Mouse (Mus musculus) adipocyte (in vitro differentiated cells): ENCODE results near the gene Tdp1.
"Not testable (repeated sequence)": the region's sequence is repeated elsewhere in the genome, so short reads cannot be mapped to it uniquely, and the experiment has no call there.

Experiments
- DNase-seq: peaks from one replicate; pipeline ENCODE4 v3.0.0-alpha.2; 2016; ENCODE audit warnings: low spot score

The Tdp1 gene

DNA sequence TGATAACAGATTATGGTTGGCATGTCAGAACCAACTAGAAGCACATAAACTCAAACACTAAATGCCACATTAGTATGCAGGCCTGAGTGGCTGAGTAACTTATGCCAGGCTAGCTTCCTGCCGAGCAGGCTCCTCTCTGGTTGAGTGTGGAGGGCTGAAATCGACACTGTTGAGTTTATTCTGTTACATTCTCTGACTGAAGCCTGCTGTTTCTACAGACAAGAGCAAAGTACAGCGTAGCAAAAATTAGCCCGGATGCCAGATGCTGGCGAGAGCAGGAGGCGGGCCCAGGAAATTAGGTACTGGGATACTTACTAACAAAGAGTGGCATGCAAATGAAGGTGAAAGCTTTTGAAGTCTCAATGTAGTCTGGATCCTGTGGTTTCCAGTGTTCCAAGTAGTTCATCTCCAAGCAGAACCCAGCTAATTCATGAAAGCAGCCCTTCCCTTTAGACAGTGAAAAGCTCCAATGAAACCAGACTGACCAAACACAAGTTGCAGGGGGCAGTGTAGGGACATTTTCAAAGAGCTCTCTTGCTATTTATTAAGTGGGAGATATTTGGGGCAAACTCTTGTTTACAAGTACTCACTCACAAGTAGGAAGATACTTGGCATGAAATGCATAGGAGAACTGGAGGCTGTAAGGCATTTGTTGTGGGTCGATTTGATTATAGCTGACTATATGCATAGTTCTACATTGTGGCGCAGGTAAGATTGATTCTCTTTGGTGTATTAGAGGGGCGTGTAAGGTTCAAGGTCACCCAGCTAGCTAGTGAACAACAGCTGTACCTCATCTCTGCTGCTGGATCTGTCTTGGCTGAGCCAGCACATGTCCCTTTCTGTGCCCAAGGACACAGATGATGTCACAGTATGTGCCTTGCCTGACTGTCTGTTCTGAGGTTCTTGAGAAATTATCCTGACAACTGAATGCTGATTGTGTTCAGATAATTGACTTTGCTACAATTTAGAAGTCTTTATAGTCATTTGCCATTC, 74.0 kb downstream of the Tdp1 start:
- no peak for DNase-seq

- DNase-seq, result no peak
Observed at GRCm38 (mm10) chr12:99959291-99959690, 75.0 kb downstream of the Tdp1 start.

GRCm38 (mm10) chr12:99959930-99960329, 75.6 kb downstream of the Tdp1 start:
- no peak for DNase-seq

GRCm38 (mm10) chr12:99960675-99961074, 76.4 kb downstream of the Tdp1 start:
- no peak for DNase-seq

GRCm38 (mm10) chr12:99964301-99965202, 80.2 kb downstream of the Tdp1 start, which contains the start of gene Kcnk13:
Gene Kcnk13, plus strand, starts transcription at chr12:99964499.
- no peak for DNase-seq

GRCm38 (mm10) chr12:99965203-99966115, 81.1 kb downstream of the Tdp1 start:
- DNase-seq, result no peak

DNA sequence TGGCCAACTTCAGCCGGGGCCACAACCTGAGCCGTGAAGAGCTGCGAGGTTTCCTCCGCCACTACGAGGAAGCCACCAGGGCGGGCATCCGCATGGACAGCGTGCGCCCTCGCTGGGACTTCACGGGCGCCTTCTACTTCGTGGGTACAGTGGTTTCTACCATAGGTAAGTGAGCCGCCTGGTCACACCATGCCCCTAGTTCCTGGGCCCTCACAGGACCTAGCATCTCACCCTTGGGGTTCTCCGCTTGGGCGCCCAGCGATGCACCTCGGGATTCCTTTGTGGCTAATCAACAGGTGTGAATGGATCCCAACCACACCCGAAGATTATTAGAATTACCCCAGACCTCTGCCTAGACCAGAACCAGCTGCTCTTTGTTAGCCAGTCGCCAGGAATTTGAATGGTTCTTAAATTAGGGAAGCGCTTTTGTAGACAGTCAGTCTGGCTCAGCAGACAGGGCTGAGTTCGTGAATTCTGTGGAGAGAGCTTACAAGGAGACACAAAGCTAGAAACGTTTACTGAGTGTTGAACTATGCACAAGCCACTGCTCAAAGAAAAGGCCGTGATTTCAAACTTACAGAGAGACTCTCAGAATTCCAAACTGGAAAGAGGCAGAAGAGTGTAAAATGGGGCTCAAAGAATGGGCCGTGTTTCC, 81.9 kb downstream of the Tdp1 start:
- no peak for DNase-seq

DNA sequence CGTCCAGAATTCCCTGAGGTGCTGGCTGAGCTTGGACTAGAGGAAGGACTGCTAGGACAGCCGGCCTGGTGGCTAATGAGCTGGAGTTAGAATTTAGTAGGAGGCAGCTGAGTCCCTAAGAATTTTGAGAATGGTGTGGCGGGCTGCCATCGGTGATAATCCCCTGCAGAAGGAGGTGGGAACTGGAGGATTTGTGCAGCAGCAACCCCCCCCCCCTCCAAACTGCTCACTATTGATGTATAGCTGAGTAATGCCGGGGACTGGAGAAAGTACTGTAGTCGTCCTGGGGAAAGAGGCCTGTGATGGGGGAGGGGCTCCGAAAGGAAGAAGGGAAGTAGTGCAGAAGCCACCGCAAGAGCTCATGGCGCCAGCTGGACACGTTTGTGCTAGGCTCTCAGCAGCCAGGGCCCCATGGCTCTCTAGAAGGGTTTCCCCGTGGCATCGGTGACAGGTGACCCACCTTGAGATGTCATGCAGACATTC, 82.6 kb downstream of the Tdp1 start:
- no peak for DNase-seq

- DNase-seq, result no peak
Observed at GRCm38 (mm10) chr12:99969906-99970305, 85.6 kb downstream of the Tdp1 start.

DNA sequence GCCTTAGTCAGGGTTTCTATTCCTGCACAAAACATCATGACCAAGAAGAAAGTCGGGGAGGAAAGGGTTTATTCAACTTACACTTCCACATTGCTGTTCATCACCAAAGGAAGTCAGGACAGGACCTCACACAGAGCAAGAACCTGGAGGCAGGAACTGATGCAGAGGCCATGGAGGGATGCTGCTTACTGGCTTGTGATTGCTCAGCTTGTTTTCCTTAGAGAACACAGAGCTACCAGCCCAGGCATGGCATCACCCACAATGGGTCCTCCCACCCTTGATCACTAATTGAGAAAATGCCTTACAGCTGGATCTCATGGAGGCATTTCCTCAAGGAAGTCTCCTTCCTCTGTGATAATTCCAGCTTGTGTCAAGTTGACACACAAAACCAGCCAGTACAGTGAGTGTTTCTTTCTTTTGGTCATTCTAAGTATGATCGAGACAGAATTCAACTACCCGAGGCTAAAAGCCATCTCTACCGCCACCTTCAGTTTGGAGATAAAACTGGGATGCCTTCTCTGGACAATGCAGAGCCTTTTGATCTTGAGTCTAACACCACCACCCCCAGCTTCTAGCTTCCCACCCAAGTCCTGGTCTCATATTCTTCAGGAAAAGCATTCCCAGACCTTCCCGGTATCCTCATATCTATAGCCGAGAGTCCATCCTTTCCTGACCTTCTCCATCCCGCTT, 87.0 kb downstream of the Tdp1 start:
- DNase-seq, result not testable (repeated sequence)

- DNase-seq, result no peak
Observed at GRCm38 (mm10) chr12:99972825-99973224, 88.5 kb downstream of the Tdp1 start.

DNA sequence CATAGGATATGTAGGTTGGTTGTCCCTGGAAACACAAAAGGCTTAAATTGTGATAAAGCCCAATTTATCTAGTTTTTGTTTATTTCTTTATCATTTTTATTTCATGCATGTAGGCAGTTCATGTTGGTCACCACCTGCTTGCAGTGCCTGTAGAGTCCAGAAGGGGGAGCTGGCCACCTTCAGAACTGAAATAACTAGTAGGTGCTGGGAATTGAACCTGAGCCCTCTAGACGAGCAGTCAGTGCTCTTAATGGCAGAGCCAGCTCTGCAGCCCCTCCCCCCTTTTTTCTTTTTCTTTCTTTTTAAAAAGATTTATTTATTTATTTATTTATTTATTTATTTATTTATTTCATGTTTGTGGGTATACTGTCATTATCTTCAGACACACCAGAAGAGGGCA, 89.3 kb downstream of the Tdp1 start:
- DNase-seq, result peak; percentile 6

- no peak for DNase-seq
Observed at GRCm38 (mm10) chr12:99979541-99979940, 95.2 kb downstream of the Tdp1 start.

GRCm38 (mm10) chr12:99986797-99987196, 102.5 kb downstream of the Tdp1 start:
- DNase-seq, result no peak

GRCm38 (mm10) chr12:99988144-99988543, 103.8 kb downstream of the Tdp1 start:
- peak; percentile 43 for DNase-seq

GRCm38 (mm10) chr12:99992362-99992862, 108.1 kb downstream of the Tdp1 start:
- no peak for DNase-seq

DNA sequence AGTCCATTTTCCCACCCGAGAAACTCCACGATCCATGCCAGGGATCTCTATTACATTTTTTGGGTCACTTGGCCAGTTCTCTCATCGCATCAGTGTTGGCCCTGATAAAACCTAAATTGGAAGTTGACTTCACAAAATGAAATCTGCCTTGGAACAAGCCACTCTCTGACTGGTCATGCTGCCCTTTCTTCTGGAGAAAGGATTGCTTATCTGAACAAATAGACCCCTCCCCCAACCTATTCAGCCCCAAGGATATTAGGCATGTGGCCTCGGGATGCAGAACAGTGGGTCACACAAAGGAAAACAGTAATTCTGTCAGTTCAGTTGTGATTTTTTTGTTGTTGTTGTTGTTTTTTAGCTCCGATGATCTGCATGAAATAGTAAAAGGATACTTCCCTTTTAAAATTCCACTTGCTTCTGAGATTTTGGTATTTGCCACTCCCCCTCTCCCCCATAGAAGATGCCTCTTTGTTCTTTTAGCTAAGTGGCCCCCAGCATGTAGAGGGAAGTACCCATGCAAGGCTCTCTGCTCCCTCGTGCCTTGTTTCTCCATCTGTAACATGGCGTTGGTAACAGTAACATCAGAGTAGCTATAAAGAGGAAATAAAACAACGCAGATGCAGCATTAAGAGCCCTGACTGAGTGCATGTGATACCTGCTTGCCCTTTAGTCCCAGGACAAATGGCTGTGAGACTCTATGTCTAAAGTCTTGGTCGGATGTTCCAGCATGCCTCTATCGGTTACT, 109.0 kb downstream of the Tdp1 start:
- DNase-seq, result no peak

GRCm38 (mm10) chr12:99995951-99996350, 111.6 kb downstream of the Tdp1 start:
- DNase-seq, result peak; percentile 53

DNA sequence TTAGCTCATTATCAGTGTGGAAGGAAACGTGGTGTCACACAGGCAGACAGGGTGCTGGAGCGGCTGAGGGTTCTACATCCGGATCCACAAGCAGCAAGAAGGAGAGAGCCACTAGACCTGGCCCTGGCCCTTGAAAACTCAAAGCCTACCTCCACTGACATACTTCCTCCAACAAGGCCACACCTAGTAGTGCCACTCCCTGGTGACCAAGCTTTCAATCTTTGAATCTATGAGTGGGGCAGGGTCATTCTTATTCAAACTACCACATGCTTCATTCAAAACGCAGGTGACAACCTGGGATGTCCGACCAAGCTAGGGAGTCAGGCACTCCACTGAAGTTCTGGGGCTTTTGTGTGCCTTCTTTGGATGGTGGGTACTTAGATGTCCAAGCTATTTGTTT, 115.4 kb downstream of the Tdp1 start:
- no peak for DNase-seq
